Mouse (Mus musculus) liver, embryonic 11.5 days (tissue): ENCODE data around the gene Tnr. TPM values are rescaled to one million over a fixed set of nuclear protein-coding genes. Genes with fewer than 3 reads are reported as not detected.

Experiments
- ATAC-seq: fragments of 200-750 bp; cut with Nextera tagmentation; replicated peaks from 2 replicates; pipeline ENCODE4 v1.8.0; 2017; ENCODE audit warnings: moderate number of reproducible peaks, mild to moderate bottlenecking, moderate TSS enrichment, moderate library complexity; ENCODE audit not compliant: low FRiP score
- DNase-seq: peaks from one replicate; pipeline ENCODE4 v3.0.0-alpha.2; 2017; ENCODE audit warnings: low spot score
- H3K27ac ChIP-seq: fragments of 300-500 bp; sonication (generic); 2 replicates; pipeline ENCODE4 v1.5.1; 2014; ENCODE audit warnings: mild to moderate bottlenecking, low read depth, low read length, control low read depth
- H3K27me3 ChIP-seq: fragments of 300-500 bp; sonication (generic); replicated peaks from 2 replicates; pipeline ENCODE4 v1.6.1; 2014; ENCODE audit warnings: low read length, mixed read lengths; ENCODE audit not compliant: control insufficient read depth, insufficient read depth
- H3K36me3 ChIP-seq: fragments of 300-500 bp; sonication (generic); 2 replicates; pipeline ENCODE4 v1.6.1; 2014; ENCODE audit warnings: mild to moderate bottlenecking, low read length, moderate library complexity, mixed read lengths; ENCODE audit not compliant: control insufficient read depth, insufficient read depth
- H3K4me1 ChIP-seq: fragments of 300-500 bp; sonication (generic); replicated peaks from 2 replicates; pipeline ENCODE4 v1.6.1; 2014; ENCODE audit warnings: low read length, mixed read lengths; ENCODE audit not compliant: control insufficient read depth, insufficient read depth
- H3K4me2 ChIP-seq: fragments of 300-500 bp; sonication (generic); 2 replicates; pipeline ENCODE4 v1.6.1; 2014; ENCODE audit warnings: mild to moderate bottlenecking, control low read depth, moderate library complexity
- H3K4me3 ChIP-seq: fragments of 300-500 bp; sonication (generic); 2 replicates; pipeline ENCODE4 v1.5.1; 2014; ENCODE audit warnings: low read depth, low read length, control low read depth
- H3K9ac ChIP-seq: fragments of 300-500 bp; sonication (generic); 2 replicates; pipeline ENCODE4 v1.6.1; 2014; ENCODE audit warnings: low read depth, low read length, control low read depth
- H3K9me3 ChIP-seq: fragments of 300-500 bp; sonication (generic); 2 replicates; pipeline ENCODE4 v1.6.1; 2016; ENCODE audit warnings: low read length, inconsistent platforms, mixed read lengths; ENCODE audit not compliant: control insufficient read depth
- WGBS: fragments of 180-500 bp; shearing (Covaris S2); extraction: QIAGEN DNeasy Blood & Tissue Kit; methylation state at CpG from one replicate; pipeline ENCODE4 v1.1.7; 2014; 5-methylcytosine and 5-hydroxymethylcytosine counted together
- polyA plus RNA-seq: library from polyadenylated mRNA; unstranded; fragments of >200 nt; fragmentation: Nextera tagmentation; extraction: Ambion mirVana; gene quantifications from 2 replicates; pipeline ENCODE4 v1.2.1, GENCODE M21; 2014

Tnr gene
- polyA plus RNA-seq, 1 experiment from 2014 or later, result 0.58 TPM

GRCm38 (mm10) chr1:159739478-159739877 is 215.9 kb downstream of the Tnr start:
- Histone ChIP-seq H3K9me3 (no peaks in the 10 kb centered on the region), H3K36me3 (no peaks in the 10 kb centered on the region), H3K27ac (no peak overlapping the region), H3K4me1 (no peaks in the 10 kb centered on the region), H3K4me2 (no peak overlapping the region), H3K4me3 (no peak overlapping the region), H3K27me3 (no peaks in the 10 kb centered on the region), H3K9ac (no peak overlapping the region)
- 55% methylated on average over 3 of the region's 3 CpGs for WGBS
- ATAC-seq, result no peak
- DNase-seq, result no peak

GRCm38 (mm10) chr1:159741237-159742002 is 217.9 kb downstream of the Tnr start:
- no peak overlapping the region for H3K4me3 ChIP-seq
- no peaks in the 10 kb centered on the region for H3K27me3 ChIP-seq
- no peak overlapping the region for H3K27ac ChIP-seq
- H3K9me3 ChIP-seq, result no peaks in the 10 kb centered on the region
- no peaks in the 10 kb centered on the region for H3K36me3 ChIP-seq
- ATAC-seq, result no peak
- no peaks in the 10 kb centered on the region for H3K4me1 ChIP-seq
- no peak overlapping the region for H3K4me2 ChIP-seq
- WGBS, result 81% methylated on average over 3 of the region's 3 CpGs
- no peak overlapping the region for H3K9ac ChIP-seq
- DNase-seq, result no peak

GRCm38 (mm10) chr1:159742003-159742274 is 218.4 kb downstream of the Tnr start:
- WGBS, result 79% methylated on average over 3 of the region's 3 CpGs
- Histone ChIP-seq H3K27me3 (no peaks in the 10 kb centered on the region), H3K27ac (no peak overlapping the region), H3K4me3 (no peak overlapping the region), H3K4me1 (no peaks in the 10 kb centered on the region), H3K36me3 (no peaks in the 10 kb centered on the region), H3K4me2 (no peak overlapping the region), H3K9me3 (no peaks in the 10 kb centered on the region), H3K9ac (no peak overlapping the region)
- ATAC-seq (no peak), DNase-seq (no peak)

- Histone ChIP-seq H3K4me3 (no peak overlapping the region), H3K27me3 (no peaks in the 10 kb centered on the region), H3K27ac (no peak overlapping the region), H3K4me2 (no peak overlapping the region), H3K9ac (no peak overlapping the region), H3K9me3 (no peaks in the 10 kb centered on the region), H3K36me3 (no peaks in the 10 kb centered on the region), H3K4me1 (no peaks in the 10 kb centered on the region)
- 71% methylated on average over 2 of the region's 2 CpGs for WGBS
- DNase-seq (no peak), ATAC-seq (no peak)
These were observed 220.2 kb downstream of the Tnr start for GRCm38 (mm10) chr1:159743744-159744253.

GRCm38 (mm10) chr1:159745311-159745710 is 221.7 kb downstream of the Tnr start:
- Histone ChIP-seq H3K9ac (no peak overlapping the region), H3K27me3 (no peaks in the 10 kb centered on the region), H3K27ac (no peak overlapping the region), H3K4me1 (no peaks in the 10 kb centered on the region), H3K36me3 (no peaks in the 10 kb centered on the region), H3K4me2 (no peak overlapping the region), H3K4me3 (no peak overlapping the region), H3K9me3 (no peaks in the 10 kb centered on the region)
- WGBS, result 78% methylated on average over 2 of the region's 2 CpGs
- no peak for ATAC-seq
- no peak for DNase-seq

GRCm38 (mm10) chr1:159747969-159748368 is 224.4 kb downstream of the Tnr start:
- 74% methylated on average over 7 of the region's 7 CpGs for WGBS
- H3K27me3 ChIP-seq, result no peaks in the 10 kb centered on the region
- H3K27ac ChIP-seq, result no peak overlapping the region
- no peaks in the 10 kb centered on the region for H3K9me3 ChIP-seq
- ATAC-seq (no peak), DNase-seq (no peak)
- no peaks in the 10 kb centered on the region for H3K4me1 ChIP-seq
- no peak overlapping the region for H3K4me3 ChIP-seq
- no peaks in the 10 kb centered on the region for H3K36me3 ChIP-seq
- no peak overlapping the region for H3K4me2 ChIP-seq
- no peak overlapping the region for H3K9ac ChIP-seq

- H3K9me3 ChIP-seq, result no peaks in the 10 kb centered on the region
- H3K4me1 ChIP-seq, result no peaks in the 10 kb centered on the region
- 68% methylated on average over 5 of the region's 5 CpGs for WGBS
- H3K9ac ChIP-seq, result no peak overlapping the region
- DNase-seq (no peak), ATAC-seq (no peak)
- H3K4me2 ChIP-seq, result no peak overlapping the region
- no peaks in the 10 kb centered on the region for H3K36me3 ChIP-seq
- no peaks in the 10 kb centered on the region for H3K27me3 ChIP-seq
- no peak overlapping the region for H3K27ac ChIP-seq
- no peak overlapping the region for H3K4me3 ChIP-seq
These were observed 226.8 kb downstream of the Tnr start for GRCm38 (mm10) chr1:159750411-159750810.

GRCm38 (mm10) chr1:159750876-159751275 is 227.3 kb downstream of the Tnr start:
- Histone ChIP-seq H3K4me1 (no peaks in the 10 kb centered on the region), H3K9ac (no peak overlapping the region), H3K27ac (no peak overlapping the region), H3K4me3 (no peak overlapping the region), H3K36me3 (no peaks in the 10 kb centered on the region), H3K9me3 (no peaks in the 10 kb centered on the region), H3K27me3 (no peaks in the 10 kb centered on the region), H3K4me2 (no peak overlapping the region)
- DNase-seq (no peak), ATAC-seq (no peak)
- 50% methylated on average over 6 of the region's 6 CpGs for WGBS

- Histone ChIP-seq H3K9ac (no peak overlapping the region), H3K27me3 (no peaks in the 10 kb centered on the region), H3K4me3 (no peak overlapping the region), H3K4me2 (no peak overlapping the region), H3K4me1 (no peaks in the 10 kb centered on the region), H3K9me3 (no peaks in the 10 kb centered on the region), H3K27ac (no peak overlapping the region), H3K36me3 (no peaks in the 10 kb centered on the region)
- ATAC-seq (no peak), DNase-seq (no peak)
These were observed 237.4 kb downstream of the Tnr start for GRCm38 (mm10) chr1:159760970-159761369.
